Mouse (Mus musculus) kidney, adult 2 months (tissue): ENCODE measurements around the gene Ccl1. TPM values are rescaled to one million over a fixed set of nuclear protein-coding genes. Genes with fewer than 3 reads are reported as not detected.

ENCODE experiments used
- DNase-seq: peaks from one replicate; pipeline ENCODE4 v3.0.0; 2021
- H3K27ac ChIP-seq: fragments of 200-500 bp; 2 replicates; pipeline ENCODE4 v1.5.1; 2012; ENCODE audit warnings: low read depth, low read length, control low read depth, inconsistent platforms; ENCODE audit not compliant: insufficient read depth
- H3K27me3 ChIP-seq: fragments of 200-500 bp; replicated peaks from 2 replicates; pipeline ENCODE4 v1.6.1; 2012; ENCODE audit warnings: mild to moderate bottlenecking, moderate library complexity, low read length, inconsistent platforms; ENCODE audit not compliant: control insufficient read depth, insufficient read depth
- H3K36me3 ChIP-seq: fragments of 200-500 bp; 2 replicates; pipeline ENCODE4 v1.6.1; 2012; ENCODE audit warnings: mild to moderate bottlenecking, moderate library complexity, low read length, inconsistent platforms; ENCODE audit not compliant: control insufficient read depth, insufficient read depth
- H3K4me1 ChIP-seq: fragments of 200-500 bp; 2 replicates; pipeline ENCODE4 v1.6.1; 2011; ENCODE audit warnings: low read length; ENCODE audit not compliant: control insufficient read depth, insufficient read depth
- H3K4me3 ChIP-seq: fragments of 200-500 bp; 2 replicates; pipeline ENCODE4 v1.5.1; 2011; ENCODE audit warnings: mild to moderate bottlenecking, low read depth, low read length, control low read depth; ENCODE audit not compliant: insufficient read depth
- CTCF ChIP-seq: fragments of 200-500 bp; conservative IDR thresholded peaks from 2 replicates; pipeline ENCODE4 v1.5.1; 2011; ENCODE audit warnings: low read depth, mild to moderate bottlenecking, control low read depth, low read length, moderate library complexity, mixed read lengths; ENCODE audit not compliant: insufficient read depth, insufficient read length
- POLR2A ChIP-seq: fragments of 200-500 bp; IDR thresholded peaks from one replicate; pipeline ENCODE4 v1.6.1; 2011; ENCODE audit warnings: low read depth, low read length, control low read depth
- WGBS: fragments of 180-500 bp; shearing (Covaris S2); methylation state at CpG from one replicate; pipeline ENCODE4 v1.1.7; 2018; 5-methylcytosine and 5-hydroxymethylcytosine counted together
- polyA plus RNA-seq: library from polyadenylated mRNA; depleted of rRNA; stranded (reverse); fragments of >200 nt; gene quantifications from 2 replicates; pipeline ENCODE4 v1.2.3, GENCODE M21; 2012

Ccl1 gene
- polyA plus RNA-seq, 1 experiment = not detected

GRCm38 (mm10) chr11:82185684-82186083 lies 119.8 kb downstream of the Ccl1 start:
- no peaks in the 10 kb centered on the region for H3K36me3 ChIP-seq
- no peaks in the 10 kb centered on the region for H3K4me1 ChIP-seq
- no peak overlapping the region for H3K27ac ChIP-seq
- WGBS = 79% methylated on average over 3 of the region's 3 CpGs
- H3K27me3 ChIP-seq = no peaks in the 10 kb centered on the region
- no peak overlapping the region for H3K4me3 ChIP-seq
- TF ChIP-seq CTCF (no peak), POLR2A (no peak)
- no peak for DNase-seq

- no peaks in the 10 kb centered on the region for H3K36me3 ChIP-seq
Observed at GRCm38 (mm10) chr11:82183281-82183935, 122.1 kb downstream of the Ccl1 start.

DNA sequence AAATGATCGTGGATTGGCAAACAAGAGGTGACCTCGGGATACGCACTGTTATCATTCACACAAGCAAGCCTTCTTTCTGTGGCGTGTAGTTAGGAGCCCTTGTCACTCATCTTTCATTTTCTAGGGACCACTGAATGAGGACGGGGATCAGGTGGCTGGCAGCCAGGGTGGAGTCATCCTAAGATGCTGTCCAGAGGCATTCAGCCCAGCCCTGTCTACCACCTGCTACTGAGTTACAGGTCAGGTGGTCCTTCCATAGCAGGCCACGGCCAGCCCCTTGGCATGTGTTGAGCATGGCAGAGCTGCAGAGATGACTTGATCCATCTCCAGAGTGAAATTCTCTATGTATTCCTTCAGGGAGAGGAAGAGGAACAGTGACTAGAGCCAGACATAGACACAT lies 123.1 kb downstream of the Ccl1 start:
- TF ChIP-seq CTCF = no peak
- no peak for TF ChIP-seq POLR2A
- Histone ChIP-seq H3K4me3 (no peak overlapping the region), H3K36me3 (no peaks in the 10 kb centered on the region), H3K4me1 (no peaks in the 10 kb centered on the region), H3K27me3 (no peaks in the 10 kb centered on the region), H3K27ac (no peak overlapping the region)
- 85% methylated on average over 6 of the region's 6 CpGs for WGBS
- DNase-seq = no peak

More at GRCm38 (mm10) chr11:82183281-82183935, 122.1 kb downstream of the Ccl1 start:
- DNase-seq = peak; percentile 4
- Histone ChIP-seq H3K27ac (no peak overlapping the region), H3K4me1 (no peaks in the 10 kb centered on the region), H3K27me3 (no peaks in the 10 kb centered on the region), H3K4me3 (no peak overlapping the region)
- TF ChIP-seq CTCF = no peak
- no peak for TF ChIP-seq POLR2A
- WGBS = 48% methylated on average over 6 of the region's 6 CpGs

DNA sequence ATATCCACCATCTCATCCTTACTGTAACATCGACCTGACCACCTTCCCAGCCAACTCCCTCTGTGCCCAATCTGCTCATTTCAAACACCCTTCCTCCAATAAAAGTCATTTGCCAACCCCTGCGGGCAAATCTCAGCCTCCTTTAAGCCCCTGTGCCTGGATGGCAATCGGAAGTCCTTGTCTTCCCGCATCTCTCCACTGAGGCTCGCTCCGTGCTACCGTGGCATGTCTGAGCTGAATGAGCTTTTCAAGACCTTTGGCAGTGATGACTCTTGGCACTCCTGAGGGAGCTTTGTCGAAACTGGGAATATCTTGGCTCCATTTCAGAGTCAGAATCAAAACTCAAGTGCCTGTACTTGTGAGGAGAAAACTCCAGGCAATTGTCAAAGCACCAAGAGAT lies 124.2 kb downstream of the Ccl1 start:
- WGBS = 81% methylated on average over 8 of the region's 8 CpGs
- Histone ChIP-seq H3K36me3 (no peaks in the 10 kb centered on the region), H3K4me3 (no peak overlapping the region), H3K4me1 (no peaks in the 10 kb centered on the region), H3K27ac (no peak overlapping the region), H3K27me3 (no peaks in the 10 kb centered on the region)
- DNase-seq = no peak
- no peak for TF ChIP-seq CTCF
- no peak for TF ChIP-seq POLR2A

DNA sequence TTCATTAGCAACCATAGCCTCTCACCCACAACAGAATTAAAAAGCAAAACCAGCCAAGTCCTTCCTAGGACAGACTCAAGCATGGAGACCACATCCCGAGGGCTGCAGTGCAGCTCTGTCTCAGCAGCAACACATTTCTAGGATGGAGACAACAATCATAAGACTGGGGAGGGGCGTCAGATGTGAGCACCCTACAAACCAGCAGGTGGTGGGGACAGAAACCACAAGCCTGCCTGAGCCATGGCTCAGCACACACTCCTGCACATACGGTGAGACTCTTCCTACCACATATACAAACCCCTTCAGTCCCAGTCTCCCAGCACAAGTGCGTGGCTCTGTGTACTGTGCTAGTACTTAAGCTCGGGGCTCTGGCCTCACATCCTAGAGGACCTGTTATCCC lies 127.3 kb downstream of the Ccl1 start:
- Histone ChIP-seq H3K27me3 (no peaks in the 10 kb centered on the region), H3K4me3 (no peak overlapping the region), H3K27ac (no peak overlapping the region), H3K4me1 (no peaks in the 10 kb centered on the region), H3K36me3 (no peaks in the 10 kb centered on the region)
- no peak for TF ChIP-seq POLR2A
- TF ChIP-seq CTCF = no peak
- WGBS = 70% methylated on average over 5 of the region's 5 CpGs
- no peak for DNase-seq

GRCm38 (mm10) chr11:82177711-82178110 lies 127.8 kb downstream of the Ccl1 start:
- H3K27me3 ChIP-seq = no peaks in the 10 kb centered on the region
- no peaks in the 10 kb centered on the region for H3K4me1 ChIP-seq
- no peaks in the 10 kb centered on the region for H3K36me3 ChIP-seq
- TF ChIP-seq CTCF (peak; percentile 68), POLR2A (no peak)
- H3K27ac ChIP-seq = no peak overlapping the region
- WGBS = 31% methylated on average over 5 of the region's 5 CpGs
- DNase-seq = peak; percentile 50
- H3K4me3 ChIP-seq = no peak overlapping the region

DNA sequence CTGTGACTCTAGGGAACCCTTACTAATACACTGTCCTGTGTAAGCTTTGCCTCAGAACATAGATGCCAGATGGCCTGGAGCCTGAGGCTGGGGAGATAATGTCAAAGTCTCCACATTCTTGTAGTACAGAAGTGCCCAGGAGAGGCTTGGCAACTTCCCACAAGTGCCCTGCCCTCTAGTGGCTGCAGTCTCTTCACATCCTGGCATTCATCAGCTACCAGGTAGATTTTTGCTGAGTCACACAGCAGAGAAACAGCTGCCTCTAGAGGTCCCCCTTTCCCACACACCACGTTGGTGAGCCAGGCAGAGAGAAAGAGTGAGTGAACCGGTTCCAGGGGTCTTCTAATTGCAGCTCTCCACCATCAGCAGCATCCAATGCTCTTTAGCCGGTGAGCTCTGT lies 130.7 kb downstream of the Ccl1 start:
- Histone ChIP-seq H3K36me3 (no peaks in the 10 kb centered on the region), H3K4me3 (no peak overlapping the region), H3K27ac (no peak overlapping the region), H3K4me1 (no peaks in the 10 kb centered on the region), H3K27me3 (no peaks in the 10 kb centered on the region)
- WGBS = 24% methylated on average over 3 of the region's 3 CpGs
- TF ChIP-seq POLR2A (no peak), CTCF (peak; percentile 82)
- peak; percentile 77 for DNase-seq
